Mouse (Mus musculus) heart, adult 18-20 months (tissue): ENCODE data around the gene Iqgap2. TPM values are rescaled to one million over a fixed set of nuclear protein-coding genes. Genes with fewer than 3 reads are reported as not detected.

ENCODE experiments used
- DNase-seq, 2 experiments: peaks; one replicate each; pipeline ENCODE4 v3.0.0; 2021 to 2022; ENCODE audit warnings: mixed read lengths in 1 of 2
- total RNA-seq, 2 experiments: library from RNA; stranded (reverse); gene quantifications; 2 replicates each; pipeline ENCODE4 v1.2.3; 2021

Iqgap2 gene
- total RNA-seq, 2 experiments from 2014 or later: 2.7 to 3.7 TPM

GRCm38 (mm10) chr13:95653696-95654095, 238.0 kb downstream of the Iqgap2 start:
- no peak for DNase-seq

GRCm38 (mm10) chr13:95651870-95652668, 239.7 kb downstream of the Iqgap2 start:
- DNase-seq: no peak

GRCm38 (mm10) chr13:95649941-95650340, 241.8 kb downstream of the Iqgap2 start:
- no peak for DNase-seq

GRCm38 (mm10) chr13:95647248-95647647, 244.5 kb downstream of the Iqgap2 start:
- DNase-seq: no peak

GRCm38 (mm10) chr13:95646687-95647111, 245.0 kb downstream of the Iqgap2 start:
- peak in 1 of 2 experiments; percentile 25 for DNase-seq

GRCm38 (mm10) chr13:95643740-95644139, 248.0 kb downstream of the Iqgap2 start:
- no peak for DNase-seq

- DNase-seq: no peak
Observed at GRCm38 (mm10) chr13:95641061-95641986, 250.4 kb downstream of the Iqgap2 start.

- peak in 1 of 2 experiments; percentile 30 for DNase-seq
Observed at GRCm38 (mm10) chr13:95640408-95640807, 251.3 kb downstream of the Iqgap2 start.

GRCm38 (mm10) chr13:95639336-95640116, 252.2 kb downstream of the Iqgap2 start:
- DNase-seq: peak in 1 of 2 experiments; percentile 27

GRCm38 (mm10) chr13:95638894-95639293, 252.8 kb downstream of the Iqgap2 start:
- peak in 1 of 2 experiments; percentile 32 for DNase-seq

- no peak for DNase-seq
Observed at GRCm38 (mm10) chr13:95637737-95638136, 254.0 kb downstream of the Iqgap2 start.

- no peak for DNase-seq
Observed at GRCm38 (mm10) chr13:95635301-95635700, 256.4 kb downstream of the Iqgap2 start.

- peak in 1 of 2 experiments; percentile 31 for DNase-seq
Observed at GRCm38 (mm10) chr13:95634451-95634850, 257.3 kb downstream of the Iqgap2 start.

GRCm38 (mm10) chr13:95633384-95633783, 258.3 kb downstream of the Iqgap2 start:
- peak in 1 of 2 experiments; percentile 49 for DNase-seq

GRCm38 (mm10) chr13:95632144-95632543, 259.6 kb downstream of the Iqgap2 start:
- no peak for DNase-seq

GRCm38 (mm10) chr13:95630747-95631146, 261.0 kb downstream of the Iqgap2 start:
- no peak for DNase-seq

GRCm38 (mm10) chr13:95629751-95630150, 262.0 kb downstream of the Iqgap2 start:
- no peak for DNase-seq

- DNase-seq: no peak
Observed at GRCm38 (mm10) chr13:95626696-95627095, 265.0 kb downstream of the Iqgap2 start.

- DNase-seq: no peak
Observed at GRCm38 (mm10) chr13:95623042-95623441, 268.7 kb downstream of the Iqgap2 start.

- no peak for DNase-seq
Observed at GRCm38 (mm10) chr13:95621563-95621962, 270.2 kb downstream of the Iqgap2 start.

GRCm38 (mm10) chr13:95618859-95619258, 272.9 kb downstream of the Iqgap2 start:
- DNase-seq: peak in 1 of 2 experiments; percentile 23

- peak; percentile 88 to 91 for DNase-seq
Observed at GRCm38 (mm10) chr13:95618309-95618712, 273.4 kb downstream of the Iqgap2 start, which contains the start of gene F2r. Gene F2r, minus strand, starts transcription at chr13:95618487.
